8 mouse cellular contexts compared by ENCODE assay signal in genomic region chr16:20240468-20241414, GRCm38 (mm10). TPM values are rescaled to one million over a fixed set of nuclear protein-coding genes. Genes with fewer than 3 reads are reported as not detected.
DNase-seq lines count a peak whose midpoint lies in the region; ATAC-seq lines count a peak whose summit lies in the region.

Gene Map6d1 (minus strand): TSS chr16:20241358.

- peak; percentile 79 for ATAC-seq in cerebellum, adult (ENCODE audit: insufficient number of reproducible peaks, low FRiP score, low TSS enrichment)
- peak; percentile 79 for ATAC-seq in forebrain, embryonic 14.5 days
- ATAC-seq in megakaryocyte, adult 5-6 weeks (ENCODE audit: poor library complexity, severe bottlenecking) = peak; percentile 21; the same call in 1 of the 2 replicates
- ATAC-seq in megakaryocyte-erythroid progenitor cell, adult 5-6 weeks (replicated peaks; ENCODE audit: low FRiP score, low TSS enrichment, poor library complexity, severe bottlenecking) = no peak

- no peaks in the 10 kb centered on the region for H3K9me3 ChIP-seq in forebrain, embryonic 14.5 days (replicated peaks; ENCODE audit: control insufficient read depth, low read length)

- no peaks in the 10 kb centered on the region for H3K27me3 ChIP-seq in forebrain, embryonic 14.5 days (replicated peaks; ENCODE audit: control insufficient read depth, insufficient read depth, low read length)

- WGBS in forebrain, embryonic 14.5 days = under 1% methylated on average over 65 of the region's 90 CpGs

- H3K9ac ChIP-seq in forebrain, embryonic 14.5 days (ENCODE audit: low read length) = peak within 1 kb of the TSS; percentile 78

- no peaks in the 10 kb centered on the region for H3K4me1 ChIP-seq in forebrain, embryonic 14.5 days (ENCODE audit: control insufficient read depth, insufficient read depth, low read length)

- intact Hi-C loops in left cerebral cortex, postnatal 10 days (cut with DNase I) = loop anchor here (5.0 kb wide), 2 partner anchors 37 to 62 kb away; partner anchors contain the start of gene Parl

- peak within 1 kb of the TSS; percentile 74 for H3K4me3 ChIP-seq in forebrain, embryonic 14.5 days (ENCODE audit: low read depth, low read length)

- peak within 1 kb of the TSS; percentile 83 for H3K4me2 ChIP-seq in forebrain, embryonic 14.5 days (ENCODE audit: low read length)

- peak; percentile 15 for DNase-seq in T-cell, adult 2 months (ENCODE audit: low spot score)
- DNase-seq in forebrain, embryonic 14.5 days (ENCODE audit: low spot score) = peak; percentile 60
- DNase-seq in heart, postnatal 4 days = peak; percentile 50
- peak; percentile 33 to 75 for DNase-seq in left cerebral cortex, postnatal 10 days (ENCODE audit: extremely low spot score in 1 of 2, low spot score in 2 of 2)
- DNase-seq in right cerebral cortex, postnatal 14 days = peak; percentile 62

- no peak within 1 kb of the TSS; the same call in 1 of the 2 replicates for H3K27ac ChIP-seq in forebrain, embryonic 14.5 days (ENCODE audit: low read depth, low read length)

- no peaks in the 10 kb centered on the region for H3K36me3 ChIP-seq in forebrain, embryonic 14.5 days (ENCODE audit: control insufficient read depth, insufficient read depth, low read length)

RNA-seq across cellular contexts. Expression of gene Map6d1, which starts in this region (rescaled TPM):
- 2.4 and 3.3 TPM in 2 replicates for polyA plus RNA-seq in forebrain, embryonic 14.5 days (2014; fragmentation: Nextera tagmentation; extraction: Ambion mirVana)
- 1 to 10 TPM; 1.5 TPM for total RNA-seq in heart, postnatal 4 days (2021)
- 10 to 100 TPM; 27.3 to 29.2 TPM for total RNA-seq in left cerebral cortex, postnatal 10 days (2021)
- total RNA-seq in megakaryocyte, adult 5-6 weeks (2015) = not detected in 2 replicates
- total RNA-seq in megakaryocyte, adult 5-6 weeks (2017) = not detected in 2 replicates
- total RNA-seq in megakaryocyte-erythroid progenitor cell, adult 5-6 weeks (2014; fragmentation: Nextera tagmentation) = not detected in 2 replicates
- total RNA-seq in megakaryocyte-erythroid progenitor cell, adult 5-6 weeks (2017) = not detected in 2 replicates

Comparison
In these comparisons a context has a peak if more than half of its experiments do, and no peak if none do; other contexts are left out.
1. RNA of gene Map6d1 (total RNA-seq): 27.3 to 29.2 TPM in left cerebral cortex, postnatal 10 days; 1.5 TPM in heart, postnatal 4 days, not detected in megakaryocyte, adult 5-6 weeks and not detected in megakaryocyte-erythroid progenitor cell, adult 5-6 weeks; every median in the first group is over 10 times any median in the second.
2. Peak in ATAC-seq in megakaryocyte, adult 5-6 weeks; RNA of the gene not detected or under 1 TPM.
3. Peak in every context shown above with its lines, with median percentiles within 50 percentile points of each other: DNase-seq.